Mouse (Mus musculus) layer of hippocampus, postnatal 14 days (tissue): ENCODE data around the gene Dcakd. TPM values are rescaled to one million over a fixed set of nuclear protein-coding genes. Genes with fewer than 3 reads are reported as not detected.

Experiments used
- DNase-seq, 2 experiments: peaks; one replicate each; pipeline ENCODE4 v3.0.0; 2021 to 2022; ENCODE audit warnings: low spot score in 2 of 2, mixed read lengths in 1 of 2
- long read RNA-seq, 2 experiments: library from polyadenylated mRNA; stranded (forward); transcript quantifications; one replicate each; pipeline ENCODE4 v2.0.0; 2021
- total RNA-seq, 2 experiments: library from RNA; stranded (reverse); gene quantifications; 2 replicates each; pipeline ENCODE4 v1.2.3; 2021

The Dcakd gene
- 100 to 1,000 TPM; 113 to 128 TPM for total RNA-seq
- long read RNA-seq, experiment 1, transcript Dcakd-201 (5 exons, 1,744 nt): major isoform, 103 of 114 reads
- long read RNA-seq, experiment 1, partial matches to known transcripts: 5 of 114 reads
- long read RNA-seq, experiment 1, other reads (novel, unspliced or antisense): 5 of 114 reads
- long read RNA-seq, experiment 2, transcript Dcakd-201 (5 exons, 1,744 nt): major isoform, 140 of 166 reads
- long read RNA-seq, experiment 2, partial matches to known transcripts: 6 of 166 reads
- long read RNA-seq, experiment 2, other reads (novel, unspliced or antisense): 20 of 166 reads

GRCm38 (mm10) chr11:103028176-103028891, at the start of gene Dcakd, which contains the start of gene Nmt1:
Gene Dcakd, minus strand, starts transcription at chr11:103028333.
Gene Nmt1, plus strand, starts transcription at chr11:103028190.
- peak; percentile 98 for DNase-seq

DNA sequence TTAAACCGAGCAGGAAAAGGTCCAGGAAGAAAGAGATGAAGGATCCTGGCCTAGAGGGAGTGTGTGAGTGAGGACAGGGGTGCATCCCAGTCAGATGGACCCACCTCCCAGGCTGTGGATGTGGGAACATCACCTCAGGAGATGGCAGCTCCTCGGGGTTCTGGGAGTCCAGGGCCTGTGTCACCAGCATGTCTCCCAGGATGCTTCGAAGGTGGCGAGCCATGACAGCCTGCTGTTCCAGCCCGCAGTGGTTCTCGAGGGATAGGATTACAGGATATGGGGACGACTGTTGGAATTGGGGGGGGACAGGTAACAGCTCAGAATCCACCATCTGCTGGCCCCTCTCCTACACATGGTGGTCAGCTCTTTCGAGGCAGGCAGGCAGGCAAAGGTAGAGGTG, 48.4 kb upstream of the Dcakd start:
- no peak for DNase-seq

DNA sequence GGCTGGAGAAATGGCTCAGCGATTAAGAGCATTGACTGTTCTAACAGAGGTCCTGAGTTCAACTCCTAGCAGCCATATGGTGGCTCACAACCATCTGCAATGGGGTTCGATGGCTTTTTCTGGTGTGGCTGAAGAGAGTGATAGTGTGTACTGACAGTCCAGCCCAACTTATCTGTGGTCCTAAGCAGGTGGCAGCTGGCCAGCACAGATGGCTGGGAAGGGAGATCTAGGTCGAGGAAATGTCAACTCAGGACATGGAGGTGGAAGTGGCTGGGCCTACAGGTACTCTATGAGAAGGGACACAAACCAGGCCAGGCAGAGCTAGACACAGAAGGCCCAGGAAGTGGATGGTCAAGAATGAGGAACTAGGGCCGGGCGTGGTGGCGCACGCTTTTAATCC, 47.9 kb upstream of the Dcakd start:
- no peak for DNase-seq

GRCm38 (mm10) chr11:103074796-103075323, 46.7 kb upstream of the Dcakd start:
- DNase-seq: no peak

- no peak for DNase-seq
Measured at GRCm38 (mm10) chr11:103074121-103074650, 46.1 kb upstream of the Dcakd start.

- DNase-seq: no peak
Measured at GRCm38 (mm10) chr11:103073671-103074070, 45.5 kb upstream of the Dcakd start.

GRCm38 (mm10) chr11:103070322-103070880, 42.3 kb upstream of the Dcakd start:
- DNase-seq: no peak

GRCm38 (mm10) chr11:103069731-103070130, 41.6 kb upstream of the Dcakd start:
- DNase-seq: no peak

DNA sequence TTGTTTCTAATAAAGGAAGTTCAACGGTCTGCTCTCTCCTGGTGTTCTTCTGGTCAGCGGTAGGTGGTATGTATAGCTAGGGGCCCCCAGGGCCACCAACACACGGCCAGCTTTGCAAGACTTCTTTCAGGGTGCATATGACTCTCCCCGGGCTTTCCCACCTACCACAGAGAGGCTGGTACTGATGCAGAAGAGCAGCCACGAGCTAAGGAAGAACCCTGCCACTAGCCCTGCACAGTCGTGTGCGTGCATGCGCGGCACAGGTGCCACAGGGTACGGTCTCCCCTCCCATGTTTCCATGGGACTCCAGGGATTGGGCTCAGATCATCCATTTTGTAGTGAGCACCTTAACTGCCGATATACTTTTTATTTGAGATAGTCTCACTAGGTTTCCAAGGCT, 40.8 kb upstream of the Dcakd start:
- DNase-seq: no peak

- no peak for DNase-seq
Measured at GRCm38 (mm10) chr11:103068272-103068671, 40.1 kb upstream of the Dcakd start.

DNA sequence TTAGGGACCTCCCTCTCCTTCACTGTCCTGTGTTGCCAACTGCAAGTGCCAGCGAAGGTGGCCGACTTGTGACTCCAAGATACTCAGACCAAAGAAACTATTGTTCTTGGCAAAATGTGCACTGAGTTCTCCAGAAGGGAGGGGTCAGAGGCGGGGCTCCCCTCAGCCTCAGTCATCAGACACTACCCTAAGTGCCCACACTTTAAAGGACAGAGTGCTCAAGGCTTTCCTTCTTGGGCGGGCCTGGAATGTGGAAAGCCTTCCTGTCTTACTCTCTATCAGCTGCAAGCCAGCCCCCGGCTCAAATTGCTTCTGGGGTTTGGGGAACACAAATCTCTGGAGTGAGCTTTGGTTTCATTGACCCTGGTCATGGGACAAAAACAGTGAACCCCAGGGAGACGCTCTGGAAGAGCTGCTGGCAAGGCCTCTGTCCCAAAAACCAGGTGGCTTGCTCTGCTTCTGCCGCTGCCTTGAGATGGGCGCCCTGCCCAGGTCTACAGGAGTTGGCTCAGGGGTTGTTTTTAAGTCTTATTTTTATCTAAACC, 39.4 kb upstream of the Dcakd start:
- DNase-seq: no peak

- DNase-seq: no peak
Measured at GRCm38 (mm10) chr11:103067051-103067361, 38.9 kb upstream of the Dcakd start.

GRCm38 (mm10) chr11:103066191-103067050, 38.3 kb upstream of the Dcakd start:
- DNase-seq: no peak

- DNase-seq: no peak
Measured at GRCm38 (mm10) chr11:103058499-103059085, 30.5 kb upstream of the Dcakd start.

GRCm38 (mm10) chr11:103056636-103057035, 28.5 kb upstream of the Dcakd start:
- DNase-seq: no peak

DNA sequence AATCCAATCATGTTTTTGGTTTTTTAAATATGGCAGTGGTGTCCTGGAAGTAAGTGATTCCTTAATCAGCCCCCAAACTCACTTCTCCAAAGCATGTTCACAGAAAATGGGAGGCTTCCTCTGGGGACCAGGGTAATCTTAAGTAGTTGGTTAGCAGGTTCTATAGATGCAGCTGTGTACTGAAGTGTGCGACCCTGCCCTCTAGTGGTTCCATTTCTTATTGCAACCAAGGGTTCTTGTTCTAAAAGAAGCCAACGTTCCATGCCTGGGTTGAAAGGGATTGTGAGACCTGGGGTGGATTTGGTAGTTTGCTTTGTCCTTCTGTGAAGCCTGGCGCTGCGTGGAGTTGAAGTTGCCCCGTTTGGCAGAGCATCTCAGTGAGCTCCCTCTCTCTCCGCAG, 26.7 kb upstream of the Dcakd start:
- DNase-seq: peak; percentile 73 to 84

- DNase-seq: no peak
Measured at GRCm38 (mm10) chr11:103053191-103054076, 25.3 kb upstream of the Dcakd start.

GRCm38 (mm10) chr11:103052078-103052477, 23.9 kb upstream of the Dcakd start:
- no peak for DNase-seq

GRCm38 (mm10) chr11:103051249-103051691, 23.1 kb upstream of the Dcakd start:
- no peak for DNase-seq
